Mouse (Mus musculus) gastrocnemius, adult 18-20 months (tissue): Measurements from ENCODE around the gene Foxn3. TPM values are rescaled to one million over a fixed set of nuclear protein-coding genes. Genes with fewer than 3 reads are reported as not detected.

Experiments
- DNase-seq: peaks from one replicate; pipeline ENCODE4 v3.0.0; 2021; ENCODE audit warnings: low spot score
- total RNA-seq, 2 experiments: library from RNA; stranded (reverse); gene quantifications; 2 replicates each; pipeline ENCODE4 v1.2.3; 2021

Gene Foxn3
- total RNA-seq, 2 experiments from 2014 or later = 187 to 214 TPM

DNA sequence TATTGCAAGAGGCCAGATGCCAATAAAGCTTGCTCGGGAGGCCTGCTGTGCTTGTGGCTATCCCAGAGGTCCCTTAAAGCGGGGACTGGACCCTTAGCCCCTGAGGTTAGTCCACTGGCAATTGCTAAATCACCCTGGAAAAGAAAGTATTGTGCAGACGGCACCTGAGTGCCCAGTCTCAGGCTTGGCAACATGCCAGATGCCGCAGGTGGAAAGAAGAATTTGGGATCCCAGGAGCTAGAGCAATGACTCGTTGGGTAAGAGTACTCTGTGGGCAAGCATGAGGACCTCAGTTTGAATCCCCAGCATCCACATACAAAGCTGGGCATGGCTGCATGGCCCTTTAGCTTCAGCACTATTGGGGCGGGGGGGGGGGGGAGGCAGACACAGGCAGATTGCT lies 35.9 kb downstream of the Foxn3 start:
- DNase-seq = no peak

GRCm38 (mm10) chr12:99526571-99527140 lies 36.7 kb downstream of the Foxn3 start:
- no peak for DNase-seq

GRCm38 (mm10) chr12:99522882-99523281 lies 40.5 kb downstream of the Foxn3 start:
- DNase-seq = no peak

GRCm38 (mm10) chr12:99519862-99520261 lies 43.5 kb downstream of the Foxn3 start:
- no peak for DNase-seq

- no peak for DNase-seq
Observed at GRCm38 (mm10) chr12:99519191-99519614, 44.2 kb downstream of the Foxn3 start.

DNA sequence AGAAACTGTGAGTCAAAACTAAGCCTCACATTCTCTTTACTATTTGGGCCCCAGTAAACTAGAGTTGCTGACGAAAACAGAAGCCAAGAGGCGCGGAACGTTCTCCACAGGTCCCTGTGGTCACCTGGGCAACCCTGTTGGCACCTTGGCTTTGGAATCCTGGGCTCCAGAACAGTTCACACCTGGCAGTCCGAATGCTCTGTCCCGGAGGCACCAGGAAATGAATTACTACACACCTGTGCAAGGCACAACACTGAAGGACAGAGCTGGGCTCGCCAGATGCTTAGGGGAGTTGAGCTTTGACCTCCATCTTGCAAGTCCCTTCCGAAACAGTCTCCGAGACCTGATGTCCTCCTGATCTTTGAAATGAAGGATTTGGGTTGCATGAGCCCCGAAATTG lies 44.7 kb downstream of the Foxn3 start:
- DNase-seq = no peak

DNA sequence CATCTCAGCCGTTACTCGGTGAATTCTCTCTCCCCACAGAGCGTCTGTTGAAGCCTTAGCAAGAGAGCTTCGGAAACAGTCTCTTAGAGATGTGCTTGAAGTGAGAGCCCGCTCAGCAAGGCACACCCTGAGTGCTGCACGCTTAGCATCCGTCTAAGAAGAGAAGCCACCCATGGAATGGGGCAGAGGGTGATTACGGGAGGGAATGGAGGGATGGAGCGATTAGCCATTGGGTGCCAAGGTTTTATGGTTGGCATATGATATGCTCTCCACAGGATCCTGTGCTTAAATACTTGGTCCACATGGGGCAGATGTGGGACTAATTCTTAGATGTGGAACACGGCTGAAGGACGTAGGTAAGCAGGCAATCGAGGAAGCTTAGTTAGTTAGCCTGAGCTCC lies 45.3 kb downstream of the Foxn3 start:
- DNase-seq = no peak

DNA sequence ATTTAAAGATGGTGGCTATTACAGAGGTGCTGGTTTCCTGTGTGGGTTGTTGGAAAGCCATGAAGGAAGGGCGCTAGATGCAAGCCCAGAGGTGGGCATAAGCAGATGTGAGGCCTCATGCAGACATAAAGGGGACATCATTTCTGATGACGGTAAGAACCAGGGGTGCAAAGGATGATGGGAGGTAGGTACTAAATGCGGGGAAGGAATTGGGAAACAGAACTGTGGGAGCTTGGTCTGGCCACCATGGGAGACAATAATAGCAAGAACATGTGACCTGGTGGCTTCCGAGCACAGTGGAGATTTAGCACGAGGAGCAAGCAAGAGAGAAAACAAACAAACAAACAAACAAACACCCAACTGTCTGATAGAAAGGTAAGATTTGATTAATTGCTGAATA lies 46.1 kb downstream of the Foxn3 start:
- no peak for DNase-seq

DNA sequence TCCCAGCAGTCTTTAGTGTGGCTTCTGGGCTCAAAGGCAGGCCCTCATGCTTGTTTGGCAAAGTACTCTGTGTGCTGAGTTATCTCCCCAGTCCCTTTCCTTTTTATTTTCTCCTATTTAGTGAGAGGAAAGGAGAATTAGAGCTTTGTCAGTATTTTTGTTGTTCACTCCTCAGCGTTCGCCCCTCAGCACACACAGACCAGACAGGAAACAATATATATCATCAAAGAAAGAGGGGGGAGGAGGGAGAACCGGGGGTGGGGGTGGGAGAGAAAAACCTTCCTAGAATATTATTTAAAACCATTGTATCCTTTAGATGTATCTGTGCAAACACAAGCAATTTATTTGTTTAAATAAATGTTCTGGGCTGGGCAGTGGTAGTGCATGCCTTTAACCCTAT lies 47.9 kb downstream of the Foxn3 start:
- DNase-seq = no peak

DNA sequence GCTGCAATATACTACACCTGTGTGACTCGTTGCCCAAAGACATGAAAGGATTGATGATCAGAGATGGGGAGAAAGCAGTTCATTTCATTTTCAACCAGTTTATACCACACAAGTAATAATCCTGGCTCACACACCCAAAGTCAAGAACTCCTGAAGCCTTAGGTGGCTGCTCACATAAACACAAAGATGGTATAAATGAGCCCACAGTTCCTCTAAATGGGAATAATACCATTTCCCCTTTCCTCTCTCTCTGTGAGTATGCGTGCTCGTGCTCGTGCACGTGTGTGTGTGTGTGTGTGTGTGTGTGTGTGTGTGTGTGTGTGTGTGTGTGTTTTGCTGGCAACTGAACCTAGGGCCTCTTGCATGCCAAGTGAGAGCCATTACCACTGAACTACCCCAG lies 51.7 kb downstream of the Foxn3 start:
- no peak for DNase-seq

- no peak for DNase-seq
Observed at GRCm38 (mm10) chr12:99510759-99511158, 52.6 kb downstream of the Foxn3 start.

DNA sequence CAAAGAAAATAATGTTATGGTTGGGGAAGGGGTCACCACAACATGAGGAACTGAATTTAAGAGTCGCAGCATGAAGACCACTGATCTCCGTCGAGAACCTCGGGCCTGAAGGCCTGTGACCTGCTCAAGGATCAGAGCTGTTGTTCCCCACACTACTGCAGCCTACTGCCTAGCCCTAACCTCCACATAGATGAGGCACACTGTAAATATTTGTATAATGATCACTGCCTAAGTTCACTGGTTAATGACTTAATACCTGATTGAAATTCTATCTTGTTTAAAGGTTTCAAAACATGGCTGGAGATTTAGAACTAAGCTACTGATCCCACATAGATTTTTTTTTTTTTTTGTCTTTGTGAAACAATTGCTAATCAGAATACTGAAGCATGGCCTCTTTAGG lies 61.2 kb downstream of the Foxn3 start:
- DNase-seq = no peak

- DNase-seq = no peak
Observed at GRCm38 (mm10) chr12:99498978-99499694, 64.2 kb downstream of the Foxn3 start.

GRCm38 (mm10) chr12:99498189-99498977 lies 65.0 kb downstream of the Foxn3 start:
- DNase-seq = no peak

DNA sequence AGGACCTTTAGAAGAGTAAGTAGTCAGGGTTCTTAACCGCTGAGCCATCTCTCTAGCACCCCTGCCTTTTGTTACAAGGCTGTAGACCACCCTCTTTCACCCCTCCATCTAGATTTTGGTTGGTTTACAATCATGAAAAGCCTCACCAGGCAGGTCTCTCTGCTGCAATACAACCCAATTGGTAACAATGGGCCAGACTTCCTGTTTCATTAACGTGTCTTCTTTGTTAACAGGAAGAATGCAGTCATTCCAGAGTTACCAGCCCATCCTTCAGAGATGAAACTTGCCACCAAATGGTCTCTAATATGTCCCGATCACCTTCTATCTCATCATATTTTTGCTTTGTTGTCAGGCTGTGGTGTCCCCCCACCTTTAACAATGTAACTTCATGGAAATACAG lies 66.4 kb downstream of the Foxn3 start:
- DNase-seq = no peak

DNA sequence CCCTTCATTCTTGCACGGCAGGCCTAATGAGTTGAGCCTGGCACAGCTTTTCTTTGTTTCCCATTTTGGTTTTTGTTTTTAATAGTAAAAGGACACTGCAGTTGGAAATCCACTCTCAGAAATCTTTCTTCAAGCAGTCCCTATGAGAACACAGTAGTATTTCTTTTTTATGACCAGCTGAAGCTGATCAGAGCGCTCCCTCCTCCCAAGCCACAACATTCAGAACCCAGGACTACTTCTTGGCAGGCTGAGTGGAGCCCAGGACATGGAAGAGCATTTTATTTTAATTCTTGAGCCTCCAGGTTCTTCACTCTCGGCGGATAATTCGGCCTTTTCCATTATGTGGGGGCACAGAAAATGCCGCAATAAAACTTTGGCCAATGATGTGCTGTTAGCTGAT lies 73.2 kb downstream of the Foxn3 start:
- DNase-seq = no peak

DNA sequence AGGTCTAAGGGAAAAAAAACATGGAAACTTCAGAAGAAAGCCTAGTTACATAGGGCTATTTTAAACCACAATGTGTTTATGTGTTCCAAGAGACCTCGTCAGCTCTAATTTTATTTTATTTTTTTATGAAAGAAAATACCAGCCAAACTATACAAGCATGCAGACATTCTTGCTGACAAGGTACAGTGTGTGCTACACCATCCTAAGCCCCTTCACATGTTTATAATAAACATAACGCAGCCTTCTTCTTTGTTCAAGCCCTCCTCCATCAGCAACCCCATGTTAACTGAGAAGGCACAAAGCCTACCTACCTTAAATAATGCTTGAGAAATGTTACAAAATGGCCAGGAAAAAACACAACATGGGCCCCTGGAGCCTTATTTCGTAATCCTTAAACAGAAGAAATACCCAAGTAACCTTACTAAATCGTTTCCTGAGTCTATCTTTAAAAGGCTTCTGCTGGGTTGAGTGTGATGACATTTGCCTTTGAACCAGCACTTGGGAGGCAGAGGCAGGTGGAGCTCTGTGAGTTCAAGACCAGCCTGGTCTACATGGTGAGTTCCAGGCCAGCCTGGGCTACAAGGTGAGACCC lies 74.3 kb downstream of the Foxn3 start:
- DNase-seq = no peak

GRCm38 (mm10) chr12:99480372-99480771 lies 83.0 kb downstream of the Foxn3 start:
- no peak for DNase-seq

GRCm38 (mm10) chr12:99474176-99474575 lies 89.2 kb downstream of the Foxn3 start:
- no peak for DNase-seq

- no peak for DNase-seq
Observed at GRCm38 (mm10) chr12:99473406-99474133, 89.8 kb downstream of the Foxn3 start.

- no peak for DNase-seq
Observed at GRCm38 (mm10) chr12:99471431-99471830, 92.0 kb downstream of the Foxn3 start.

DNA sequence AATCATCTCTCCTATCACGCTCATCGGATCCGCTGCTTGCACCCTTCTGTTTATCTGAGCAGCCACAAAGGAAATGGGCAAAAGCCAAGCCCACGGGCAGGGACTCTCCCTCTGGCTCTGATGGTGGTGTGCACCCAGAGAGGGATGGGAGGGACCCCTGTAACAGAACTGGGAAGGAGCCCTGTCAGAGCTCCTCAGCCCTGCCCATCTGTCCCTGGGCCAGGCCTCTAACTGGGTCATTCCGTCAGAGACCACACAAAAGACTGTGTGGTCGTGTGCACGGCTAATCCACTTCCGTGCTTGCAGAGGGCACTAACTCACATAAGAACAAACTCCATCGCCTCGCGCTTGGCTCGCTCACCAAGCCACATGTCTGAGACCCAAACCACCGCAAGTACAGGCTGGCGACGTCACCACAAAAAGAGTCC lies 95.5 kb downstream of the Foxn3 start:
- peak; percentile 54 for DNase-seq
